In genomic region chr3:14874402-14875040, GRCm38 (mm10) we compare ENCODE assay signal across 8 mouse cellular contexts. TPM values are rescaled to one million over a fixed set of nuclear protein-coding genes. Genes with fewer than 3 reads are reported as not detected.
A peak's percentile ranks its signal among the peaks of the same experiment; 100 is the strongest.
DNase-seq lines count a peak whose midpoint lies in the region; ATAC-seq and TF ChIP-seq lines count a peak whose summit lies in the region.

No protein-coding gene starts in this region.

- no peaks in the 10 kb centered on the region for H3K9me3 ChIP-seq in liver, embryonic 15.5 days (replicated peaks)

- 32% methylated on average over 8 of the region's 8 CpGs for WGBS in liver, embryonic 15.5 days (ENCODE audit: insufficient replicate concordance)

- no peak overlapping the region for H3K4me3 ChIP-seq in gastrocnemius, adult 2 months
- no peak overlapping the region for H3K4me3 ChIP-seq in liver, embryonic 15.5 days (replicated peaks)

- peak; percentile 77 for TF ChIP-seq CTCF in gastrocnemius, adult 2 months (IDR thresholded peaks at IDR 0.05)

- intact Hi-C loops in gastrocnemius, adult 2 months (cut with DNase I), result loop anchor here (1.0 to 5.0 kb wide), 2 partner anchors 320 to 373 kb away; no protein-coding TSS in a partner anchor
- intact Hi-C loops in gastrocnemius, postnatal 14 days (cut with DNase I; ENCODE audit: low total_unique reads), result loop anchor here (5.0 kb wide), 2 partner anchors 197 to 318 kb away; no protein-coding TSS in a partner anchor

- no peak overlapping the region for H3K27ac ChIP-seq in gastrocnemius, adult 2 months
- H3K27ac ChIP-seq in liver, embryonic 15.5 days (replicated peaks), result peak overlapping the region; percentile 56

- H3K4me1 ChIP-seq in liver, embryonic 15.5 days (replicated peaks), result peaks cover 53% of the 10 kb centered on the region

- no peak overlapping the region; the same call in 1 of the 2 replicates for H3K9ac ChIP-seq in liver, embryonic 15.5 days

- peak overlapping the region; percentile 32 for H3K4me2 ChIP-seq in liver, embryonic 15.5 days

- no peaks in the 10 kb centered on the region for H3K27me3 ChIP-seq in liver, embryonic 15.5 days

- ATAC-seq in liver, embryonic 15.5 days (ENCODE audit: insufficient read depth), result no peak
- ATAC-seq in monocyte, adult 5-6 weeks (replicated peaks; ENCODE audit: insufficient number of reproducible peaks, low FRiP score, low TSS enrichment, poor library complexity, severe bottlenecking), result no peak

- no peak for DNase-seq in gastrocnemius, adult 2 months
- DNase-seq in gastrocnemius, postnatal 14 days, result no peak
- DNase-seq in CD4-positive helper T cell, adult 2 months (ENCODE audit: low read depth, low spot score), result peak; percentile 62
- DNase-seq in embryo, embryonic 11.5 days (ENCODE audit: low read depth, low spot score), result peak; percentile 35
- DNase-seq in ovary, postnatal 36 days (ENCODE audit: low spot score), result no peak
- no peak for DNase-seq in right cerebral cortex, postnatal 14 days

- H3K36me3 ChIP-seq in liver, embryonic 15.5 days (replicated peaks), result 0 out of 2 replicates have a peak, but pooled peaks cover 3% of the 10 kb centered on the region

RNA-seq across cellular contexts. Expression of gene Car3, which starts 11.2 kb away (rescaled TPM):
- total RNA-seq in gastrocnemius, adult 2 months (2021), result 1,000 to 10,000 TPM; 1,122 to 2,421 TPM
- total RNA-seq in gastrocnemius, postnatal 14 days (2021), result 100 to 1,000 TPM; 553 to 694 TPM
- polyA plus RNA-seq in liver, embryonic 15.5 days (2015; fragmentation: Nextera tagmentation; extraction: Ambion mirVana), result 140 and 151 TPM in 2 replicates
- not detected in 3 replicates for total RNA-seq in monocyte, adult 5-6 weeks (2017)

RNA-seq across cellular contexts. Expression of gene Car2, which starts 11.6 kb away (rescaled TPM):
- 10 to 100 TPM; 12.8 to 20.3 TPM for total RNA-seq in gastrocnemius, adult 2 months (2021)
- total RNA-seq in gastrocnemius, postnatal 14 days (2021), result 1 to 10 TPM; 7.2 to 8.4 TPM
- 2,386 and 2,474 TPM in 2 replicates for polyA plus RNA-seq in liver, embryonic 15.5 days (2015; fragmentation: Nextera tagmentation; extraction: Ambion mirVana)
- total RNA-seq in monocyte, adult 5-6 weeks (2017), result 64.7 to 78.1 TPM (median 74.3 TPM) in 3 replicates

Comparison
In these comparisons a context has a peak if more than half of its experiments do, and no peak if none do; other contexts are left out.
1. DNase-seq: peak in CD4-positive helper T cell, adult 2 months (single experiment) and embryo, embryonic 11.5 days (single experiment); none in gastrocnemius, adult 2 months (single experiment), gastrocnemius, postnatal 14 days (single experiment), ovary, postnatal 36 days (single experiment) and right cerebral cortex, postnatal 14 days (single experiment).
2. RNA of gene Car3, which starts 11.2 kb away (total RNA-seq): 1,122 to 2,421 TPM in gastrocnemius, adult 2 months and 553 to 694 TPM in gastrocnemius, postnatal 14 days; not detected in monocyte, adult 5-6 weeks; every median in the first group is over 100 times any median in the second.